Mouse (Mus musculus): ENCODE measurements around the gene Sult2a2. TPM values are rescaled to one million over a fixed set of nuclear protein-coding genes. Genes with fewer than 3 reads are reported as not detected.

Gene Sult2a2
- not detected for polyA plus RNA-seq (2014; fragmentation: Illumina TruSeq; extraction: RNeasy Lipid Tissue Mini Kit (QIAGEN cat#74804); ENCODE audit: low replicate concordance)

GRCm38 (mm10) chr7:13733205-13733604 lies at the start of gene Sult2a2:
Gene Sult2a2 (plus strand): TSS chr7:13733505.

Other genes starting within 250 kb of the Sult2a2 start
- gene Bsph2, start 162.4 kb upstream of the Sult2a2 start, polyA plus RNA-seq (2014; fragmentation: Illumina TruSeq; extraction: RNeasy Lipid Tissue Mini Kit (QIAGEN cat#74804); ENCODE audit: low replicate concordance), result not detected
- not detected for gene Sult2a5, start 109.5 kb upstream of the Sult2a2 start, polyA plus RNA-seq (2014; fragmentation: Illumina TruSeq; extraction: RNeasy Lipid Tissue Mini Kit (QIAGEN cat#74804); ENCODE audit: low replicate concordance)
- not detected for gene Sult2a1, start 103.9 kb downstream of the Sult2a2 start, polyA plus RNA-seq (2014; fragmentation: Illumina TruSeq; extraction: RNeasy Lipid Tissue Mini Kit (QIAGEN cat#74804); ENCODE audit: low replicate concordance)